Mouse (Mus musculus): ENCODE measurements around the gene Sik1. TPM values are rescaled to one million over a fixed set of nuclear protein-coding genes. Genes with fewer than 3 reads are reported as not detected.

Sik1 gene
- polyA plus RNA-seq, 1 experiment: 36.8 TPM

- no peak for DNase-seq
- 91% methylated on average over 5 of the region's 5 CpGs for WGBS
- Histone ChIP-seq H3K4me1 (replicated peaks; ENCODE audit: control insufficient read depth, insufficient read depth, low read length) (peaks cover 26% of the 10 kb centered on the region), H3K27ac (ENCODE audit: control insufficient read depth, insufficient read depth, low read length) (no peak overlapping the region), H3K36me3 (ENCODE audit: control insufficient read depth, insufficient read depth, low read length) (no peaks in the 10 kb centered on the region), H3K27me3 (ENCODE audit: control insufficient read depth, insufficient read depth, low read length) (no peaks in the 10 kb centered on the region), H3K4me3 (ENCODE audit: control insufficient read depth, insufficient read depth, low read length) (no peak overlapping the region)
- TF ChIP-seq POLR2A (IDR thresholded peaks at IDR 0.05; ENCODE audit: control insufficient read depth, extremely low read depth, insufficient read depth, low read length, poor library complexity): no peak
- no peak for TF ChIP-seq CTCF (IDR thresholded peaks at IDR 0.05; ENCODE audit: borderline replicate concordance, control insufficient read depth, extremely low read depth, insufficient read depth, low read length, poor library complexity)
Observed at GRCm38 (mm10) chr17:31817203-31817602, 38.4 kb downstream of the Sik1 start.

GRCm38 (mm10) chr17:31814848-31815247 is 40.8 kb downstream of the Sik1 start:
- TF ChIP-seq POLR2A (IDR thresholded peaks at IDR 0.05; ENCODE audit: control insufficient read depth, extremely low read depth, insufficient read depth, low read length, poor library complexity) (no peak), CTCF (IDR thresholded peaks at IDR 0.05; ENCODE audit: borderline replicate concordance, control insufficient read depth, extremely low read depth, insufficient read depth, low read length, poor library complexity) (no peak)
- Histone ChIP-seq H3K4me1 (replicated peaks; ENCODE audit: control insufficient read depth, insufficient read depth, low read length) (peaks cover 4% of the 10 kb centered on the region), H3K27ac (ENCODE audit: control insufficient read depth, insufficient read depth, low read length) (no peak overlapping the region), H3K4me3 (ENCODE audit: control insufficient read depth, insufficient read depth, low read length) (no peak overlapping the region), H3K36me3 (ENCODE audit: control insufficient read depth, insufficient read depth, low read length) (no peaks in the 10 kb centered on the region), H3K27me3 (ENCODE audit: control insufficient read depth, insufficient read depth, low read length) (no peaks in the 10 kb centered on the region)
- no peak for DNase-seq
- WGBS: 87% methylated on average over 1 of the region's 1 CpGs

- H3K27ac ChIP-seq (ENCODE audit: control insufficient read depth, insufficient read depth, low read length): no peak overlapping the region
- WGBS: 93% methylated on average over 3 of the region's 3 CpGs
- no peak for DNase-seq
- no peaks in the 10 kb centered on the region; the same call in 1 of the 2 replicates for H3K4me1 ChIP-seq (replicated peaks; ENCODE audit: control insufficient read depth, insufficient read depth, low read length)
- TF ChIP-seq POLR2A (IDR thresholded peaks at IDR 0.05; ENCODE audit: control insufficient read depth, extremely low read depth, insufficient read depth, low read length, poor library complexity): no peak
- no peak for TF ChIP-seq CTCF (IDR thresholded peaks at IDR 0.05; ENCODE audit: borderline replicate concordance, control insufficient read depth, extremely low read depth, insufficient read depth, low read length, poor library complexity)
- H3K27me3 ChIP-seq (ENCODE audit: control insufficient read depth, insufficient read depth, low read length): no peaks in the 10 kb centered on the region
- H3K4me3 ChIP-seq (ENCODE audit: control insufficient read depth, insufficient read depth, low read length): no peak overlapping the region
- no peaks in the 10 kb centered on the region for H3K36me3 ChIP-seq (ENCODE audit: control insufficient read depth, insufficient read depth, low read length)
Observed at GRCm38 (mm10) chr17:31813938-31814622, 41.5 kb downstream of the Sik1 start.

GRCm38 (mm10) chr17:31811333-31811732 is 44.3 kb downstream of the Sik1 start:
- Histone ChIP-seq H3K4me1 (replicated peaks; ENCODE audit: control insufficient read depth, insufficient read depth, low read length) (no peaks in the 10 kb centered on the region; the same call in 1 of the 2 replicates), H3K4me3 (ENCODE audit: control insufficient read depth, insufficient read depth, low read length) (no peak overlapping the region), H3K36me3 (ENCODE audit: control insufficient read depth, insufficient read depth, low read length) (no peaks in the 10 kb centered on the region), H3K27me3 (ENCODE audit: control insufficient read depth, insufficient read depth, low read length) (no peaks in the 10 kb centered on the region), H3K27ac (ENCODE audit: control insufficient read depth, insufficient read depth, low read length) (no peak overlapping the region)
- WGBS: 96% methylated on average over 4 of the region's 4 CpGs
- no peak for DNase-seq
- TF ChIP-seq POLR2A (IDR thresholded peaks at IDR 0.05; ENCODE audit: control insufficient read depth, extremely low read depth, insufficient read depth, low read length, poor library complexity): no peak
- no peak for TF ChIP-seq CTCF (IDR thresholded peaks at IDR 0.05; ENCODE audit: borderline replicate concordance, control insufficient read depth, extremely low read depth, insufficient read depth, low read length, poor library complexity)

GRCm38 (mm10) chr17:31809894-31810293 is 45.7 kb downstream of the Sik1 start:
- Histone ChIP-seq H3K4me3 (ENCODE audit: control insufficient read depth, insufficient read depth, low read length) (no peak overlapping the region), H3K36me3 (ENCODE audit: control insufficient read depth, insufficient read depth, low read length) (no peaks in the 10 kb centered on the region), H3K27me3 (ENCODE audit: control insufficient read depth, insufficient read depth, low read length) (no peaks in the 10 kb centered on the region), H3K27ac (ENCODE audit: control insufficient read depth, insufficient read depth, low read length) (no peak overlapping the region), H3K4me1 (replicated peaks; ENCODE audit: control insufficient read depth, insufficient read depth, low read length) (no peaks in the 10 kb centered on the region; the same call in 1 of the 2 replicates)
- no peak for DNase-seq
- TF ChIP-seq POLR2A (IDR thresholded peaks at IDR 0.05; ENCODE audit: control insufficient read depth, extremely low read depth, insufficient read depth, low read length, poor library complexity): no peak
- no peak for TF ChIP-seq CTCF (IDR thresholded peaks at IDR 0.05; ENCODE audit: borderline replicate concordance, control insufficient read depth, extremely low read depth, insufficient read depth, low read length, poor library complexity)
- WGBS: 91% methylated on average over 19 of the region's 19 CpGs

- Histone ChIP-seq H3K4me3 (ENCODE audit: control insufficient read depth, insufficient read depth, low read length) (no peak overlapping the region), H3K4me1 (replicated peaks; ENCODE audit: control insufficient read depth, insufficient read depth, low read length) (no peaks in the 10 kb centered on the region; the same call in 1 of the 2 replicates), H3K27ac (ENCODE audit: control insufficient read depth, insufficient read depth, low read length) (no peak overlapping the region), H3K36me3 (ENCODE audit: control insufficient read depth, insufficient read depth, low read length) (no peaks in the 10 kb centered on the region), H3K27me3 (ENCODE audit: control insufficient read depth, insufficient read depth, low read length) (no peaks in the 10 kb centered on the region)
- DNase-seq: no peak
- 75% methylated on average over 7 of the region's 7 CpGs for WGBS
- TF ChIP-seq CTCF (IDR thresholded peaks at IDR 0.05; ENCODE audit: borderline replicate concordance, control insufficient read depth, extremely low read depth, insufficient read depth, low read length, poor library complexity): no peak
- TF ChIP-seq POLR2A (IDR thresholded peaks at IDR 0.05; ENCODE audit: control insufficient read depth, extremely low read depth, insufficient read depth, low read length, poor library complexity): no peak
Observed at GRCm38 (mm10) chr17:31809136-31809535, 46.5 kb downstream of the Sik1 start.

Measured in thymus, adult 2 months (tissue).